Mouse (Mus musculus): ENCODE data around the gene Mpped2. TPM values are rescaled to one million over a fixed set of nuclear protein-coding genes. Genes with fewer than 3 reads are reported as not detected.

Gene Mpped2
- total and polyA plus RNA-seq, 2 experiments from 2014 or later: 42.6 to 79.4 TPM

GRCm38 (mm10) chr2:106851515-106851914 lies 158.4 kb downstream of the Mpped2 start:
- DNase-seq (ENCODE audit: low spot score) (no peak), ATAC-seq (ENCODE audit: low FRiP score) (no peak)
- H3K4me1 ChIP-seq (ENCODE audit: insufficient read depth, low read length): no peaks in the 10 kb centered on the region; the same call in 1 of the 2 replicates
- H3K36me3 ChIP-seq (ENCODE audit: insufficient read depth, low read length): no peaks in the 10 kb centered on the region
- no peak overlapping the region for H3K27ac ChIP-seq (ENCODE audit: low read depth, low read length)
- no peaks in the 10 kb centered on the region for H3K27me3 ChIP-seq (ENCODE audit: insufficient read depth, low read length)
- no peak for TF ChIP-seq CTCF (IDR thresholded peaks at IDR 0.05)
- H3K4me2 ChIP-seq (ENCODE audit: low read depth, low read length, poor library complexity, severe bottlenecking): no peak overlapping the region
- no peak overlapping the region for H3K4me3 ChIP-seq (ENCODE audit: low read depth, low read length)
- WGBS: 84% methylated on average over 8 of the region's 8 CpGs
- H3K9ac ChIP-seq (replicated peaks; ENCODE audit: low read length, poor library complexity, severe bottlenecking): no peak overlapping the region
- no peaks in the 10 kb centered on the region for H3K9me3 ChIP-seq (ENCODE audit: low read length)

GRCm38 (mm10) chr2:106854213-106854612 lies 161.1 kb downstream of the Mpped2 start:
- Histone ChIP-seq H3K9me3 (ENCODE audit: low read length) (no peaks in the 10 kb centered on the region), H3K4me1 (ENCODE audit: insufficient read depth, low read length) (no peaks in the 10 kb centered on the region; the same call in 1 of the 2 replicates), H3K4me2 (ENCODE audit: low read depth, low read length, poor library complexity, severe bottlenecking) (no peak overlapping the region), H3K36me3 (ENCODE audit: insufficient read depth, low read length) (no peaks in the 10 kb centered on the region), H3K9ac (replicated peaks; ENCODE audit: low read length, poor library complexity, severe bottlenecking) (no peak overlapping the region; the same call in 1 of the 2 replicates), H3K4me3 (ENCODE audit: low read depth, low read length) (no peak overlapping the region), H3K27ac (ENCODE audit: low read depth, low read length) (no peak overlapping the region), H3K27me3 (ENCODE audit: insufficient read depth, low read length) (no peaks in the 10 kb centered on the region)
- DNase-seq (ENCODE audit: low spot score): peak; percentile 30
- TF ChIP-seq CTCF (IDR thresholded peaks at IDR 0.05): no peak
- ATAC-seq (ENCODE audit: low FRiP score): peak; percentile 45; the same call in 1 of the 2 replicates
- WGBS: 39% methylated on average over 4 of the region's 4 CpGs

- Histone ChIP-seq H3K9me3 (ENCODE audit: low read length) (no peaks in the 10 kb centered on the region), H3K9ac (replicated peaks; ENCODE audit: low read length, poor library complexity, severe bottlenecking) (no peak overlapping the region; the same call in 1 of the 2 replicates), H3K27ac (ENCODE audit: low read depth, low read length) (no peak overlapping the region), H3K4me2 (ENCODE audit: low read depth, low read length, poor library complexity, severe bottlenecking) (no peak overlapping the region), H3K4me1 (ENCODE audit: insufficient read depth, low read length) (no peaks in the 10 kb centered on the region; the same call in 1 of the 2 replicates), H3K36me3 (ENCODE audit: insufficient read depth, low read length) (no peaks in the 10 kb centered on the region), H3K4me3 (ENCODE audit: low read depth, low read length) (no peak overlapping the region), H3K27me3 (ENCODE audit: insufficient read depth, low read length) (no peaks in the 10 kb centered on the region)
- 27% methylated on average over 8 of the region's 8 CpGs for WGBS
- DNase-seq (ENCODE audit: low spot score) (peak; percentile 48), ATAC-seq (ENCODE audit: low FRiP score) (peak; percentile 45; the same call in 1 of the 2 replicates)
- TF ChIP-seq CTCF (IDR thresholded peaks at IDR 0.05): no peak
Measured at GRCm38 (mm10) chr2:106854758-106855157, 161.7 kb downstream of the Mpped2 start.

- WGBS: 44% methylated on average over 13 of the region's 13 CpGs
- Histone ChIP-seq H3K4me3 (ENCODE audit: low read depth, low read length) (no peak overlapping the region), H3K4me2 (ENCODE audit: low read depth, low read length, poor library complexity, severe bottlenecking) (no peak overlapping the region), H3K4me1 (ENCODE audit: insufficient read depth, low read length) (no peaks in the 10 kb centered on the region; the same call in 1 of the 2 replicates), H3K27ac (ENCODE audit: low read depth, low read length) (no peak overlapping the region), H3K9me3 (ENCODE audit: low read length) (no peaks in the 10 kb centered on the region), H3K9ac (replicated peaks; ENCODE audit: low read length, poor library complexity, severe bottlenecking) (no peak overlapping the region), H3K27me3 (ENCODE audit: insufficient read depth, low read length) (no peaks in the 10 kb centered on the region), H3K36me3 (ENCODE audit: insufficient read depth, low read length) (no peaks in the 10 kb centered on the region)
- DNase-seq (ENCODE audit: low spot score) (peak; percentile 28), ATAC-seq (ENCODE audit: low FRiP score) (no peak)
- no peak for TF ChIP-seq CTCF (IDR thresholded peaks at IDR 0.05)
Measured at GRCm38 (mm10) chr2:106855184-106855583, 162.1 kb downstream of the Mpped2 start.

- Histone ChIP-seq H3K36me3 (ENCODE audit: insufficient read depth, low read length) (no peaks in the 10 kb centered on the region), H3K4me3 (ENCODE audit: low read depth, low read length) (no peak overlapping the region), H3K9me3 (ENCODE audit: low read length) (no peaks in the 10 kb centered on the region), H3K4me1 (ENCODE audit: insufficient read depth, low read length) (no peaks in the 10 kb centered on the region; the same call in 1 of the 2 replicates), H3K27me3 (ENCODE audit: insufficient read depth, low read length) (no peaks in the 10 kb centered on the region), H3K9ac (replicated peaks; ENCODE audit: low read length, poor library complexity, severe bottlenecking) (no peak overlapping the region), H3K4me2 (ENCODE audit: low read depth, low read length, poor library complexity, severe bottlenecking) (no peak overlapping the region), H3K27ac (ENCODE audit: low read depth, low read length) (no peak overlapping the region)
- ATAC-seq (ENCODE audit: low FRiP score) (no peak), DNase-seq (ENCODE audit: low spot score) (peak; percentile 45)
- TF ChIP-seq CTCF (IDR thresholded peaks at IDR 0.05): peak; percentile 63
- WGBS: 30% methylated on average over 12 of the region's 12 CpGs
Measured at GRCm38 (mm10) chr2:106855623-106856350, 162.7 kb downstream of the Mpped2 start.

- no peak overlapping the region for H3K4me3 ChIP-seq (ENCODE audit: low read depth, low read length)
- no peak for TF ChIP-seq CTCF (IDR thresholded peaks at IDR 0.05)
- no peaks in the 10 kb centered on the region for H3K36me3 ChIP-seq (ENCODE audit: insufficient read depth, low read length)
- H3K4me1 ChIP-seq (ENCODE audit: insufficient read depth, low read length): no peaks in the 10 kb centered on the region; the same call in 1 of the 2 replicates
- no peak overlapping the region for H3K9ac ChIP-seq (replicated peaks; ENCODE audit: low read length, poor library complexity, severe bottlenecking)
- no peak overlapping the region for H3K27ac ChIP-seq (ENCODE audit: low read depth, low read length)
- ATAC-seq (ENCODE audit: low FRiP score) (no peak), DNase-seq (ENCODE audit: low spot score) (no peak)
- no peaks in the 10 kb centered on the region for H3K9me3 ChIP-seq (ENCODE audit: low read length)
- WGBS: 32% methylated on average over 9 of the region's 9 CpGs
- no peak overlapping the region for H3K4me2 ChIP-seq (ENCODE audit: low read depth, low read length, poor library complexity, severe bottlenecking)
- H3K27me3 ChIP-seq (ENCODE audit: insufficient read depth, low read length): no peaks in the 10 kb centered on the region
Measured at GRCm38 (mm10) chr2:106856361-106856961, 163.4 kb downstream of the Mpped2 start.

All from midbrain, postnatal 0 days (tissue).